Mouse (Mus musculus): ENCODE results near the gene Gnmt.

The Gnmt gene

DNA sequence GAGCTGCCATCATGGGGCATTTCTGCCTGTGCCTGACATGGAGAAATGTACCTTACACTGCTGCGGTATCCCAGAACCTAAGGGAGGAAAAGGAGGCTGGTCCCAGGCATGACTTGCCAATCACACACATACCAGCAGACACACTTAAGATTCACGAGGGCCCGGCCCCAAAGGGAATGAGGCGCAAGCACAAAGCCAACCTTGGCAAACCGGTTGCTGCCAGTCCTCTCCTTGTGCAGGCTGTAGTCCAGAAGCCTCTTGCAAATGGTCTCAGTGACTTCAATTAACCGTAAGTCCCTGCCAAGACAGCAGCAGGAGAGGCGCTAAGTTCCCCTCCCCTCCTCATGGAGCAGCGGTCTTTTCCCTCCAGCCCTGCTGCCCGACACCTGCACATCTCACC lies 14.0 kb upstream of the Gnmt start:
- peak; percentile 41 for DNase-seq (ENCODE audit: low read depth, low spot score)

DNA sequence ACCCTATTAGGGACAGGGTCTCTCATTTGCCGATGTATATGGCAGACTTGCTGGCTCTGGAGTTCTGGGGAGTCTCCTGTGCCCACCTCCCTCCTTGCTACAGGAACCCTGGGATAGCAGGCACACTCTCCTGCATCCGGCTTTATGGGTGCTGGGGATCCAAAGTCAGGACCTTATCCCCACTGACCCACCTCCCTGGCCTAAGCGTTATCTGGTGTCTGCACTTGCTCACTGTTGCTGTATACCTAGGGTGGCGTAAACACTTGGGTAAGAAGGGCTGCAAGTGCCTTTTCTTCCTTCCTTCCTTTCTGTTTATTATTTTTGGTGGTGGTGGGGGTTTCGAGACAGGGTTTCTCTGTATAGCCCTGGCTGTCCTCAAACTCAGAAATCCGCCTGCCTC lies 12.3 kb upstream of the Gnmt start:
- DNase-seq (ENCODE audit: low read depth, low spot score) = no peak

DNA sequence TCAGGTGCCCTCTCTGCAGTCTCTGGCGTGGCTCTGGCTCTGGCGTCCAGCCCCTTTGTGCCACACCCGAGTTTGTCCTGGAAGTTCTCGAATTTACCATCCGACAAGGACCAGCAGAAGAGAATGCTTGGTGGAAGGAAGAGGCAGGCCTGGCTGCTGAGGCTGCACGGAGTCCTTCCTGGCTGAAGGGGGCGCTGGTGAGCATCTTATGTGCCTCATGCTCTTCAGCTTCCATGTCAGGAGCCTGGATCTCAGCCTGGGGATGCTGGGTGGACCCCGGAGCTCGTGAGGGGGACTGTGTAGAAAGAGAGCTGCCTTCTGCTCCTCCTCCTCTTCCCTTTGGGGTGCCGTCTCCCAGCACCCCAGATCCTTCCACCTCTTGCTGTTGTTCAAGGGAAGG lies 7.2 kb upstream of the Gnmt start:
- peak; percentile 81 for DNase-seq (ENCODE audit: low read depth, low spot score)

DNA sequence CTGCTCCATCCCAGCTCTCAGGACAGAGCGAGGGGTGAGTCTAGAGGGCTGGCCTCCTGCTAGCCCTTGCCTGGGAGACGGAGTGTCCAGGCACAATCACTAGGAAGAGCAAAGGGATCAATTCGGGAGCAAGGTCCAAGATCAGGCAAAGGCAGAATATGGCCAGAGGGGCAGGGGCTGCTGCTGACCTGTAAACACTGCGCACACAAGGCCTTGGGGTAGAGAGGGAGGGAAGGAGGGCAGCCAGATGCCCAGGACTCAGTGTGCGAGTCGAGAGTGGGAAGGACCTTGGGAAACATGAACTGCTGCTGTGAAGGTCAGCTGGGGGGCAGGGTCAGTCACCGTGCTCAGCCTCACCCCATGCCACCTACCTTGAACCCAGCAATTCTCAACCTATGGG lies 6.3 kb upstream of the Gnmt start:
- DNase-seq (ENCODE audit: low read depth, low spot score) = no peak

DNA sequence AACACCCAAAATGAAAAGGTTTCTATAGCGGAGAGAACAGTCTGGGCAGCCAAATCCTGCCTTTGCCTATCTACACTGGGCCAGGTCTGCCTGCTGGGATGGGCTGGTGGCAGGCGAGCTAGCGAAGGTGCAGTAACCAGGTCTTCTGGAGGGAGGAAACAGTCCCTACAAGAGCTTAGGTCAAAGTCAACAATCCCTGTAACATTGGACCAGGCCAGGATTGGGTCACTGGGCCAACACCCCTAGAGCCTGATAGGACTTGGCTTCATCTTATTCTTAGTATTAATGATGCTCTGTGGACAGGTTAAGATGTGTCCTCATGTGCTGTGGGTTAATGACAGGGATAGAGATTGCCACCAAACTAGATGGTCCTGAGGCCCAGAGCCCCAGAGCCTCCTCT lies 5.1 kb upstream of the Gnmt start:
- no peak for DNase-seq (ENCODE audit: low read depth, low spot score)

DNA sequence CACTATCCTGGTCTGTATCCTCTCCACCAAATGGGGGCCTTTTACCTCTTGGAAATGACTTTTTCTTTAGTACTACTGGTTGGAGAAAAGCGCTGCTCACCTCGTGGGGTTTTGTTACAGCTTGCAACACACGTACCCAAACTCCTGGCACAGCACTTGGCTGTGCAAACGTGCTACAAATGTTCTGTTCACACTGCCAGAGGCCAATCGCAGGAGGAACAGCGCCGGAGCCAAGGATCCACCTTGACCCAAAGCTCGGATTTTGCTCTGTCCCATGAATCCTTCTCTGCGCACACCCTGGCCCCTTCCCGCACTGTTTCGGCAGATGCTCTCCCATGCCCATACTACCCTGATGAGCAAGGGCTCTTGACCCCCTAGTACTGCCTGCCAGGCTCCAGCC lies 472 bp downstream of the Gnmt start:
- DNase-seq (ENCODE audit: low read depth, low spot score) = no peak

DNA sequence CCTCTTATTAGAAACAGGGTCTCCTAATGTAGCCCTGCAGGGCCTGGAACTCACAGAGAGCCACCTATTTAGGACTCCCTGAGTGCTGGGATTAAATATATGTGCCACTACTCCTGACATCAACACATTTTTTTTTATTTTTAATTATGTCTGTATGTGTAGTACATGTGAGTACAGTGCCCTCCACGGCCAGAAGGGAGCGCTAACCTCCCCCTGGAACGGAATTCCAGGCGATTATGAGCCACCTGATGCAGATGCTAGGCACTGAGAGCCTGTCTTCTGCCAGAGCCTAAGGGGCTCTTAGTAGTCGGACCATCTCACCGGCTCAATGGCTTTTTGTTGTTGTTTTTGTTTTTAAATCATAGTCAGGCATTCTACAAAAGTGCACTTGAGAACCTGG lies 947 bp downstream of the Gnmt start:
- peak; percentile 74 for DNase-seq (ENCODE audit: low read depth, low spot score)

DNA sequence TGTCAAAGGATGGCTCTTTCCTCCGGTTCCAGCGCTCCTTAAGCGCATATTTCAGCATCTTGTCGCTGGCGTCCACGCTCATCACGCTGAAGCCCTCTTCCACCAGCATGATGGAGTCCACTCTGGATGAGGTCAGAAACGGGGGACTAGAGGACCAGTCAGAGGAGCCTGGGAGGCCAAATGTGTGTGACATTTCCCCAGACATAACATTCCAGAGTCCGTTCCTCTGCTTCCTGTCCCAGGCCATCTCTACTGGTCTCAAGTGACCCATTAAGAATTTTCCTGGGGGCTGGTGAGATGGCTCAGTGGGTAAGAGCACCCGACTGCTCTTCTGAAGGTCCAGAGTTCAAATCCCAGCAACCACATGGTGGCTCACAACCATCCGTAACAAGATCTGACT lies 1.7 kb downstream of the Gnmt start:
- DNase-seq (ENCODE audit: low read depth, low spot score) = no peak

DNA sequence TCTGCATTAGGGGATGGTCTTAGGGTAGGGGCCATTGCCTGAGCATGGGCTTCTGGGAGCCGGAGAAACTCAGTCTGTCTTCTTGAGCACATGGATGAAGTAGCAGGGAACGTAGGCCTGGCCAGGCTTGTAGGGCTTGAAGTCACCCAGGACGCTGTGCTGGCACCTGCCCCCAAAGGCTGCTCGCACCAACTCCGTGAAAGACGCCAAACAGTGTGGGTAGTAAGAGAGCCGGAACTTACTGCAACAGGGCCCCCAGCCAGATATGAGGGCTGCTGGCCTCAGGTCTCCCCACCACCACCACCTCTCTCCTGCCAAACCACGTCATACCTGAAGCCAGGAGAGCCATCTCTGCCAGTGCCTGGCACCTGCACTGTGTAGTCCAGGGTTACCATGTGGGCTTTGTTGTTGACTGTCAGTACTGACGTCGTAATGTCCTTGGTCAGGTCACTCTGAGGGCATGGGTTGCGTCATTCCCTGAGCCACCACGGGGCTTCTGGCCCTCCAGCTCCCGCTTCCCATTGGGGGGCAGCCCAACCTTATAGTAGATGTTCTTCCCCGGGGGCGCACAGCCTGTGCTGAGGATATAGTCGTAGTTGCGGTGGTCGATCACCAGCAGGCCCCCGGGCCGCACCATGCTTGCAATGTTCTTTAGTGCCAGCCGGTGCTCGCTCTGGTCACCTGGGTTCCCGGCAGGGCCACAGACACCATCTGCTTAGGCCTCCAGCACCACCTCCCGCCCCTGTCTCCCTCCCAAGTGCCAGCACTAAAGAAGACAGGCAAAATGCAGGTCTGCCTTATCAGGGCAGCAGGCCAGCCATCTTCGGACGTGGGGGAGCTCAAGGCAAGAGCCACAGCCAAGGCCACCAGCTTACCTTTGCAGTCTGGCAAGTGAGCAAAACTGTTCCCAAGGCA lies 3.0 kb downstream of the Gnmt start:
- no peak for DNase-seq (ENCODE audit: low read depth, low spot score)

DNA sequence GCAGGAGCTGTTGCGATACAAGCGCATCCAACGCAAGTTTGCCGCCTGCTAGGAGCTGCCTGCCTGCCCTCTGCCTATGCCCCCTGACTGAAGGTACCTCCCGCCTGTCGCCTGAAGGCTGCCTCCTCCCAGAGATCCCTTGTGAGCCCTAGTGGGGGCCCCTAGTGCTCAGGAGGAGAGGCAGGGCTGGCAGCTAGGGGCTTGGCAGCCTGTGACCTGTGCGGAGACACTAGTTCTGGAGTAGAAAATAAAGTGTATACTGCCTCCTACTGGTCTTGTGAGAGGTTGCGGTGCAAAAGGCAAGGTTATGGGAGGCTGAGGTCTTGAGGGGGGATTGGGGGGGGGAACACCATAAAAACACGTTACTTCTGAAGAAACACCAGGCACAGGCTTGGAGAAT lies 3.7 kb downstream of the Gnmt start:
- DNase-seq (ENCODE audit: low read depth, low spot score) = peak; percentile 82

DNA sequence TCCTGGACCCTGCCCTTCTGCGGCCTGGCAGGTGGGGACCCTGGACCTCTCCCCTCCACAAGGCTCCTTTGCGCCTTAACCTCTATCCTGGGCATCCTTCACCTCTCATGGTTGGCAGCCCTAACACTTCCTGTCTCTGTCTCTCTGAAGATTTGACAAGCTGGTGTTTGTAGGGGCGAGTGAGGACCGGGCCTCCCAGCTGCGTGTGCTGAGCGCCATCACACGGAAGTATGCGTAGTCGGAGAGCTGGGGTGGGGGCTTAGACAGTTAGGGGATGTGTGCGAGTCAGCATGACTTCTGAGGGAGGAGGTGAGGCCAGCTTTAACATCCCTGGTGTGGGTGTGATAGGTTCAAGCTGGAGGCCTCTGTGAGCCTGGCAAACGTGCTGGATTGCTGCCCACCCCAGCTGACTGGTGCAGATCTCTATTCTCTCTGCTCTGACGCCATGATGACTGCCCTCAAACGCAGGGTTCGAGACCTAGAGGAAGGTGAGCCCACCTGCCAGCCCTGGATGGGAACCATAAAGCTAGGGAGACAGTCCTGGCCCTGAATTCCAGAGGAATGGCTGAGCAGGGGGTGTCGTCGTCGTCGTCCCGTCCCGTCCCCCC lies 4.4 kb downstream of the Gnmt start:
- no peak for DNase-seq (ENCODE audit: low read depth, low spot score)

DNA sequence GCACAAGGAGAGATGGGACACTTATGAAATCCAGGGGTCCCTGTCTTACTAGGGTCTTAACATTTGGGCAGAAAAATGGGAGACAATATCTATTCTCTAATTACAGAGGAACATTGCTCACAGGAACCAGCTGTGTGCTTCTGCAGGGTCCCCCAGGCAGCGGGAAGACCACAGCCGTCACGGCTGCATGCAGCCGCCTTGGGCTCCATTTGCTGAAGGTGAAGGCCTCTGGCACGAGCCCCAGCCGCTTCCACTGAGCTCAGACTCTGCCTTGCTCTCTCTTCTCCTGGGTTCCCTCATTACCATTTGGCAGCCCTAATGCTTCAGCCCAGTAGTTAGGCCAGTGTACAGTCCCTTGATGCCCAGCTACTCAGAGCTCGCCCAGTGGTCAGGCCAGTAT lies 7.9 kb downstream of the Gnmt start:
- DNase-seq (ENCODE audit: low read depth, low spot score) = no peak

DNA sequence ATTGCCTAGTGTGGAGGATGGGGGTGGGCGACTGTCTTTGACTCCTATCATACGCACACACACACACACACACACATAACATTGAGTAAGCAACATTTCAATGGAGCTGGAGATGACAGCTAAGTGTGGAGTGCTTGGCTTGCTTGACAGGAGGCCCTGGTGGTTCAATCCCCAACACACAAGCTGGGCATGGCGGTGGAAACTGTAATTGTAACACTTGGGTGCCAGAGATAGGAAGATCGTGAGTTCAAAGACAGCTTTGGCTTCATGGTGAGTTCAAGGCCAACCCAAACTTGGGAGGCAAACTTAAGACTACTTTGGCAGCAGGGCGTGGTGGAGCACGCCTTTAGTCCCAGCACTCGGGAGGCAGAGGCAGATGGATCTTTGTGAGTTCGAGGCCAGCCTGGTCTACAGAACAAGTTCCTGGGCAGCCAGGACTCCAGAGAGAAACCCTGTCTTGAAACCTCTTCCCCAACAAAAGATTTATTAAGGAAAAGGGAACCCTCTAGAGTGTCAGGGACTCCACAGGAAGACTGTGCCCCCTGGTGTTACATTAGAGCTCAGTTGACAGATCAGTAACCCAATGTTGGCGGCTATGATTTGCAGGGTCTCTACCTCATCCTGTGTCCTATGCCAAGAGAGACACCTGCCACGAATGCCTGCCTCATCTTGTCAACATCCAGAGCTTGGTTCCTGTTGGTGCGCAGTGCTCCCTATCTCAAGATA lies 14.0 kb downstream of the Gnmt start:
- DNase-seq (ENCODE audit: low read depth, low spot score) = peak; percentile 76

DNA sequence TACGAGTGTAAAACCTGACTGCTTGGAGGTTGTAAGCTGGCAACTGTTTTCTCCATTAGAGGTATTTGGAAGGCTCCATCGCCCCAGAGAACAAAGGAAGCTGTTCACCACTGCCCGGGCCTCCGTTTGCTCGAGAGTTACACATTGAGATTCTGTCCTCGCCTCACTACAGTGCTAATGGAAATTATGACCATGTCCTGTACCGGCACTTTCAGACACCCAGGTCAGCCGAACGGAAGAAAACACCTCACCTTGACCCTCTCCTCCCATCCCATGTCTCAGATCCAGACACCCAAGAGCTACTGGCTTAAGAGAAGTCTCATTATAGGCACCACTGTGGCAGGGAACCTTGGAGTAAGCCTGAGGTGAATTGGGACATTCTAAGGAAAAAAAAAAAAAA lies 15.1 kb downstream of the Gnmt start:
- no peak for DNase-seq (ENCODE audit: low read depth, low spot score)

DNA sequence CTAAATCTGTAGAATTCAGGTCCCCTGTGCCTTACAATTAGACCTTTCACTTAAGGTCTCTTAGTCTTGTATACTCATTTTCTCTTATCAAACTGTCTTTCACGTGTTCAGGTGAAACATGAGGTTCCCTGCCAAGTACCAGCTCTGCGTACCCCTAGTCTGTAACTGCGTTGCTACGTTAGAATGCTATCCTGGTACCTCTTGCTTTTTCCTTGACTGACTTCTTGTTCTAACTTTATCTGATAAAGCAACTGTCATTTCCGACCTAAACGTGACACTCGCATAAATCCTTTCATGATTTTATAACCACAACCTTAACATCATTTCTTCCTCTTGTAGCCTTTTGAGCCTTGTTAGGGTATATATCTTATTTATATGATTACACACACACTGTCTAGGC lies 16.5 kb downstream of the Gnmt start:
- no peak for DNase-seq (ENCODE audit: low read depth, low spot score)

DNA sequence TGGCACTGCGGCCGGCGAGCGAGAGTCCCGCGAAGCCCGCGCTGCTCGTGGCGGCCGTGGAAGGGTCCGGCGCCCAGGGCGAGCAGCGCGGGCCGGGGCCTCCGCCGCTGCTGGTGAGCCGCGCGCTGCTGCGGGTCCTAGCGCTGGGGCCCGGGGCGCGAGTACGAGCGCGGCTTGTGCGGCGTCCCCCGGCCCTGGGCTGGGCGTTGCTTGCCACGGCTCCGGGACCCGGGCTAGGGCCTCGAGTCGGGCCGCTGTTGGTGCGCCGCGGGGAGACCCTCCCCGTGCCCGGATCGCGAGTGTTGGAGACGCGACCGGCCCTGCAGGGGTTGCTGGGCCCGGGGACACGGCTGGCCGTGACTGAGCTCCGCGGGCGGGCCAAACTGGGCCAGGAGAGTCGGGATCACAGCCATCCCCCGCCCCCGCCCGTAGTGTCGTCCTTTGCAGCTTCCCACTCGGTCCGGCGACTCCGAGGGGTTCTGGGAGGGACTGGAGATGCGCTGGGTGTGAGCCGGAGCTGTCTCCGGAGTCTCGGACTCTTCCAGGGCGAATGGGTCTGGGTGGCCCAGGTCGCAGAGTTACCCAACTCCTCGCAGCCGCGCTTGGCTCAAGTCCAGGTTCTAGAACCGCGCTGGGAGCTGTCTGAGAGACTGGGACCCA lies 17.2 kb downstream of the Gnmt start:
- DNase-seq (ENCODE audit: low read depth, low spot score) = no peak

DNA sequence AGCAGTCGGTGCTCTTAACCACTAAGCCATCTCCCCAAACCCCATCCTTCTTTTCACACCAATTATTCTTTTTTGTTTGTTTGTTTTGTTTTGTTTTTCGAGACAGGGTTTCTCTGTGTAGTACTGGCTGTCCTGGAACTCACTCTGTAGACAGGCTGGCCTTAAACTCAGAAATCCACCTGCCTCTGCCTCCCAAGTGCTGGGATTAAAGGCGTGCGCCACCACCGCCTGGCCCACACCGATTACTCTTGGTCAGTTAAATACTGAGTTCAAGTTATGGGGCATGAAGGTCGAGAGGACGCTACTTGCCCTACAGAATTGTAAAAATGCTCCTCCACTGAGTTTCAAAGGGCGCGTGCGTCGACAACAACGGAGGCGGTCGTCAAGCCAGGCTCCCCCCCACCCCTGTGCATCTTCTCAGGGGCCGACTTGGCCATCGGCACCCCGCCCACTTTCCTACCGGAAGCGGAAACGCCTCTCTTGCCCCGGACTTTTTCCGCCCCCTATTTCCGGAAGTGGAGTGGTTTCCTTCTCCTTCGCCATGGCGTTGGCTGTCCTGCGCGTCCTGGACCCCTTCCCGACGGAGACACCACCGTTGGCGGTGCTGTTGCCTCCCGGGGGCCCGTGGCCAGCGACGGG lies 17.9 kb downstream of the Gnmt start, which contains the start of gene Pex6:
Pex6 (plus strand) TSS at position 505 of the 639 bp plus-strand sequence.
- peak; percentile 93 for DNase-seq (ENCODE audit: low read depth, low spot score)

DNA sequence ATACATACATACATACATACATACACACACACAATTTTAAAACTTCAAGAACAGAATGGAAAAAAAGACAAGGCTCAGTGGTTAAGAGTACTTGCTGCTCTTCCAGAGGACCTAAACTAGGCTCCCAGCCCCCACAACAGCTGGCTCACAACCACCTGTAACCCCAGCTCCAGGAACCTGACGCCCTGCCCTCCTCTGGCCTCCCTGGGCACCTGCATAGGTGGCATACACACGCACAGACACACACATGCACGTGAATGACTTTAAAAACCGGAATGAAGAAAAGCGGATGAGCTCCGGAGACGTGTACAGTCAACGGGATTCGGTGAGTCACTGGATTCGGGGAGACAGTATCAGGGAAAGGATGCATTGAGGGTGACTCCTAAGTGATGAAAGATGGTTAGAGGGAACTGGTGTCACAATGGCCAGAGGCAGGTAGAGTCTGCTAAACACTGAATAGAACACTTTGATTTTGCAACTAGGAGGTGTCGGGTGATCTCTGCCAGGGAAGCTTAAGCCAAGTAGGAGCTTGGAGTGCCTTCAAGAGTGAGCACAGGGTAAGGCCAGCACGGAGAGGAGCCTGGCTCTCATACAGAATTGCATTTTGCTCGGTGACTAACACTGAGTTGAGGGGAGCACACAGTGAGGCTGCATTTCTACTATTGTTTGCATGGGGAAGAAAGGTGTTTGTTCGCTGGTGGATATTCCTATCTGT lies 22.4 kb downstream of the Gnmt start:
- DNase-seq (ENCODE audit: low read depth, low spot score) = no peak

DNA sequence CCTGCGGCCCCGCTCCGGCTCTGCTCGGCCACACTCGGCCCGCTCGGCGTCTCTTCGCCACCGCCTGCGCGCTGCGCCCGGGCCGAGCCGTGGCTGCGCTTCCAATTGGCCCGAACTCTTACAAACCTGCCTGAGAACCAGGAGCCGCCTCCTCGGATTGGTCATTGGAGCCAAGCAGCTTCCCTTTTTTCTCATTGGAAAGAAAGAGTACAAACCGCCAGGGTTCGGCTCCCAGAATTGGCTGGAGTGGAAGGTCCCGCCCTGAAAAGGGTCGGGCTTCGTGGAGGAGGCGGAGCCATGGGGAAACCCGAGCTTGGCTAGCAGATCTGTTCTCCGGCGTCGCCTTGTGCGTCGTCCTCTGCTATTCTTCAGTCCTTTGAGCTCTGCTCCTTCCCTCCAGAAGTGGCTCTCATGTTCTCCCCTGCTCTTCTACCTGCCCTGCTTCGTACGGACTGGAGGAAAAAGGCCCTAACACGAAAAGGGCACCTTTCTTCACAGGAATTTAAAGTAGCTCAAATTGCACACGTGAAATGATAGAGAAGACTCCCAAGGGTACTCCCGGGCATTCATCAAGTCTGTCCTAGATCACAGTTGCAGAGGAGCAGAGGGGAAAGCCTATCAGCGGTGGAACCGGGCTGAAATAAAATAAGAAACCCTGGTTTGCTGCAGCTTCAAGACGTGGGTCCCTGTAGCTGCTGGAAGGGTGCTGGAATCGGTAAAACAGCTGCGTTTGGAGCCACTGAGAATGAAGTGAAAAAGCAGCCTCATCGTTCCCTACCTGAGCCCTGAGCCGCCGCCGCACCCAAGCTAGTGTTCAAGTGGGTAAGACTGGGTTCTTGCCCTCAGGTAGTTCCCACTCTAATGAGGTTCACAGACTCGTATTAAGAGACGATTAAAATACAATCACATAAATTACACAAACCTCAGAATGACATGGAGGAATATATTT lies 23.8 kb downstream of the Gnmt start, which contains the start of gene Ppp2r5d:
Ppp2r5d (minus strand) TSS at position 225 of the 949 bp plus-strand sequence.
- peak; percentile 97 for DNase-seq (ENCODE audit: low read depth, low spot score)

All from ES-CJ7 (cell line).